Mouse (Mus musculus): Measurements from ENCODE around the gene Col15a1. TPM values are rescaled to one million over a fixed set of nuclear protein-coding genes. Genes with fewer than 3 reads are reported as not detected.

Gene Col15a1
- polyA plus RNA-seq, 2 experiments = 0.29 to 0.40 TPM

DNA sequence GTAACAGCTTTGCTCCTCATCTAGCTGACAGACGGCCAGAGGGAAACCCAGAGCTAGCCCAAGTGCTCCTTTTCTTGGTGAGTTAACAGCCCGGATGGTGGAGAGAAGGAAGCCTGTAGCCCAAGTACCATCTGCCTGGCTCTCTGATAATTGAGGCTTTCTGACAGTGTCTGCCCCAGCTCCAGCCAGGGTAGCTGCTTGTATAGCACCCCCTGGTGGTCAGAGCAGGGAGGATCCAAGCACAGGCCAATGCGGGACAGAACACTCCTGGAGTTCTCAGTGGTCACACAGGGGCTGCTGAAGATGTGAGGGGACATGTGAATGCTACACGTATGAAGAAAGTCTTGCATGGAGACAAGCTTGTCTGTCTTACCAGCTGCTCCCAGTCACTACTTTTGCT lies 47.7 kb downstream of the Col15a1 start:
- Histone ChIP-seq H3K9me3 (ENCODE audit: control insufficient read depth, low read length) (no peaks in the 10 kb centered on the region; the same call in 1 of the 2 replicates), H3K9ac (replicated peaks) (no peak overlapping the region), H3K27me3 (ENCODE audit: control insufficient read depth, insufficient read depth, low read length) (no peaks in the 10 kb centered on the region), H3K36me3 (replicated peaks; ENCODE audit: control insufficient read depth, insufficient read depth, low read depth) (no peaks in the 10 kb centered on the region), H3K27ac (no peak overlapping the region), H3K4me3 (ENCODE audit: insufficient read depth in 1 of 2, low read depth in 2 of 2, low read length in 2 of 2) (no peak overlapping the region), H3K4me2 (ENCODE audit: low read depth) (no peak overlapping the region), H3K4me1 (replicated peaks; ENCODE audit: control insufficient read depth in 2 of 2, insufficient read depth in 2 of 2, low read length in 1 of 2) (0 out of 4 replicates have a peak, but pooled peaks cover 0 to 3% of the 10 kb centered on the region in 2 experiments)
- DNase-seq (ENCODE audit: low read depth in 3 of 3, low spot score in 3 of 3) = peak in 1 of 3 experiments; percentile 22
- peak; percentile 98 for TF ChIP-seq CTCF (IDR thresholded peaks at IDR 0.05; ENCODE audit: low read depth)
- TF ChIP-seq EP300 (IDR thresholded peaks at IDR 0.05; ENCODE audit: low read depth) = no peak
- 24% methylated on average over 4 of the region's 4 CpGs for WGBS (ENCODE audit: insufficient replicate concordance)
- ATAC-seq (ENCODE audit: insufficient read depth) = no peak; the same call in 1 of the 2 replicates

DNA sequence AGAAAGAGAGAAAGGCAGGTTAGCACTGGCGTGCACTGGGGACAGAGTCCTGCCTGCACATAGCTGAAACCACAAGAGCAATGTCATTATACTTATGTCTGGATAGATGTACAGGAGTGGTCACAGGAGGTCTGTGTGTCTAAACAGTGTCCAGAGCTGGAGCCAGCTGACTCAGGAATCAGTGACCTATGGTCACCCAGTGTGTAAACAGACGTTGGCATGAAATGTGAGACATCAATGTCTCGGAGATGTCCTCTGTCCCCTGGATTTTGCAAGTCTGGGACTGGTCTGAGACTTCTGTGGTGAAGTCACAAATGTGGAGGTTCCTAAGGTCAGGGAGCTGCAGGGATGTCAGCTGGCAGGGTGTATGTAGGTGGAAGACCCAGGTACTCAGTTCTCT lies 50.2 kb downstream of the Col15a1 start:
- no peak overlapping the region for H3K4me2 ChIP-seq (ENCODE audit: low read depth)
- TF ChIP-seq EP300 (IDR thresholded peaks at IDR 0.05; ENCODE audit: low read depth) (no peak), CTCF (IDR thresholded peaks at IDR 0.05; ENCODE audit: low read depth) (no peak)

DNA sequence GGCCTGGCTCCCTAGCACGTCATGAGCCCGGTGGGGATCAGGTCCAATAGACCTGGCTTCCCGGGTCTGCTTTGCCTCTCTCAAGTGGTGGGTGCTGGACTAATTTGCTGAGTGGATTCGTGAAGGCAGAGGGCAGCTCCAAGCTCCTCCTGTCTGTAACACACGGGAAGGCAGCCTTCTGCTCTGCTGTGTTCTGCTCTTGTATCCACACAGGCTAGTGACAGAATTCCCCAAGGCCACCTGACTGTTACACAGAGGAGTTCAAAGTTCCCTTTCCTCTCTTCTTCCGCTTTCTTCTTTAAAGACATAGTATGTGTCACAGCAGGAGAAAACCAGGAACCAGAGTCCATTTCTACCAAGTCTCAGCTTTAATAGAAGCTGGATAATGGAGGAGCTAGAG lies 53.1 kb downstream of the Col15a1 start:
- H3K9me3 ChIP-seq (ENCODE audit: control insufficient read depth, low read length) = no peaks in the 10 kb centered on the region
- H3K27ac ChIP-seq = no peak overlapping the region
- no peak for ATAC-seq (ENCODE audit: insufficient read depth)
- no peak overlapping the region for H3K9ac ChIP-seq (replicated peaks)
- H3K4me2 ChIP-seq (ENCODE audit: low read depth) = no peak overlapping the region
- H3K36me3 ChIP-seq (replicated peaks; ENCODE audit: control insufficient read depth, insufficient read depth, low read depth) = no peaks in the 10 kb centered on the region
- no peak overlapping the region for H3K4me3 ChIP-seq (ENCODE audit: insufficient read depth in 1 of 2, low read depth in 2 of 2, low read length in 2 of 2)
- WGBS (ENCODE audit: insufficient replicate concordance) = 59% methylated on average over 6 of the region's 6 CpGs
- no peak for DNase-seq (ENCODE audit: low read depth in 3 of 3, low spot score in 3 of 3)
- no peaks in the 10 kb centered on the region for H3K27me3 ChIP-seq (ENCODE audit: control insufficient read depth, insufficient read depth, low read length)
- no peak for TF ChIP-seq CTCF (IDR thresholded peaks at IDR 0.05; ENCODE audit: low read depth)
- no peaks in the 10 kb centered on the region for H3K4me1 ChIP-seq (replicated peaks; ENCODE audit: control insufficient read depth in 2 of 2, insufficient read depth in 2 of 2, low read length in 1 of 2)

More for the DNA sequence above, 50.2 kb downstream of the Col15a1 start:
- Histone ChIP-seq H3K9ac (replicated peaks) (no peak overlapping the region), H3K4me1 (replicated peaks; ENCODE audit: control insufficient read depth in 2 of 2, insufficient read depth in 2 of 2, low read length in 1 of 2) (no peaks in the 10 kb centered on the region), H3K27me3 (ENCODE audit: control insufficient read depth, insufficient read depth, low read length) (no peaks in the 10 kb centered on the region), H3K4me3 (ENCODE audit: insufficient read depth in 1 of 2, low read depth in 2 of 2, low read length in 2 of 2) (no peak overlapping the region), H3K9me3 (ENCODE audit: control insufficient read depth, low read length) (no peaks in the 10 kb centered on the region), H3K27ac (no peak overlapping the region), H3K36me3 (replicated peaks; ENCODE audit: control insufficient read depth, insufficient read depth, low read depth) (no peaks in the 10 kb centered on the region)
- DNase-seq (ENCODE audit: low read depth in 3 of 3, low spot score in 3 of 3) (no peak), ATAC-seq (ENCODE audit: insufficient read depth) (no peak)
- 61% methylated on average over 3 of the region's 3 CpGs for WGBS (ENCODE audit: insufficient replicate concordance)

- DNase-seq (ENCODE audit: low read depth in 3 of 3, low spot score in 3 of 3) (no peak), ATAC-seq (ENCODE audit: insufficient read depth) (no peak)
- Histone ChIP-seq H3K27ac (no peak overlapping the region), H3K9ac (replicated peaks) (no peak overlapping the region), H3K4me1 (replicated peaks; ENCODE audit: control insufficient read depth in 2 of 2, insufficient read depth in 2 of 2, low read length in 1 of 2) (no peaks in the 10 kb centered on the region), H3K9me3 (ENCODE audit: control insufficient read depth, low read length) (no peaks in the 10 kb centered on the region), H3K4me2 (ENCODE audit: low read depth) (no peak overlapping the region), H3K27me3 (ENCODE audit: control insufficient read depth, insufficient read depth, low read length) (no peaks in the 10 kb centered on the region), H3K4me3 (ENCODE audit: insufficient read depth in 1 of 2, low read depth in 2 of 2, low read length in 2 of 2) (no peak overlapping the region), H3K36me3 (replicated peaks; ENCODE audit: control insufficient read depth, insufficient read depth, low read depth) (no peaks in the 10 kb centered on the region)
- no peak for TF ChIP-seq EP300 (IDR thresholded peaks at IDR 0.05; ENCODE audit: low read depth)
- WGBS (ENCODE audit: insufficient replicate concordance) = 22% methylated on average over 5 of the region's 5 CpGs
Measured at GRCm38 (mm10) chr4:47261919-47262318, 54.0 kb downstream of the Col15a1 start.

DNA sequence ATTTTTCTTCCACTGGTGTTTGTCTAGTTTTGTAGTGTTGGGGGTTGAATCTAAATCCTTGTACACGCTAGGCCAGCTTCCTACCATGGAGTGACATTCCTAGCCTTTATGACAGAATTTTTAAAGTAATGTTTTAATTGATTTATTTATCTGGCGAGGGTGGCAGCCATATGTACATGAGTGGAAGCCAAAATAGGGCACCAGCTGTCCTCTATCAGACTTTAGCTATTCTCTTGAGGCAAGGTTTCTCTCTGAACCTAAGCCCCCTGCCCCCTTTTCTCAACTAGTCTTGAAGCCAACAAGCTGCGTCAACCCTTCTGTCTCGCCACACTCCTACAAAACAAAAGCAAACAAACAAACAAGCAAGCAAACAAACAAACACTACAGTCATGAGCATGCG lies 57.6 kb downstream of the Col15a1 start:
- no peak for DNase-seq (ENCODE audit: low read depth in 3 of 3, low spot score in 3 of 3)
- WGBS (ENCODE audit: insufficient replicate concordance) = 60% methylated on average over 5 of the region's 5 CpGs
- TF ChIP-seq CTCF (IDR thresholded peaks at IDR 0.05; ENCODE audit: low read depth) (no peak), EP300 (IDR thresholded peaks at IDR 0.05; ENCODE audit: low read depth) (no peak)

More for the DNA sequence above, 57.6 kb downstream of the Col15a1 start:
- Histone ChIP-seq H3K27ac (no peak overlapping the region), H3K9me3 (ENCODE audit: control insufficient read depth, low read length) (no peaks in the 10 kb centered on the region), H3K4me1 (replicated peaks; ENCODE audit: control insufficient read depth in 2 of 2, insufficient read depth in 2 of 2, low read length in 1 of 2) (no peaks in the 10 kb centered on the region), H3K4me3 (ENCODE audit: insufficient read depth in 1 of 2, low read depth in 2 of 2, low read length in 2 of 2) (no peak overlapping the region), H3K36me3 (replicated peaks; ENCODE audit: control insufficient read depth, insufficient read depth, low read depth) (no peaks in the 10 kb centered on the region), H3K9ac (replicated peaks) (no peak overlapping the region), H3K4me2 (ENCODE audit: low read depth) (no peak overlapping the region), H3K27me3 (ENCODE audit: control insufficient read depth, insufficient read depth, low read length) (no peaks in the 10 kb centered on the region)
- ATAC-seq (ENCODE audit: insufficient read depth) = no peak

Data from liver, embryonic 14.5 days (tissue).